Mouse (Mus musculus) R1 (cell line): Measurements from ENCODE around the gene Ppt2.

Experiments used
- DNase-seq: peaks from one replicate; pipeline ENCODE4 v3.0.0-alpha.2; 2018; ENCODE audit warnings: low read depth, low spot score

Gene Ppt2

DNA sequence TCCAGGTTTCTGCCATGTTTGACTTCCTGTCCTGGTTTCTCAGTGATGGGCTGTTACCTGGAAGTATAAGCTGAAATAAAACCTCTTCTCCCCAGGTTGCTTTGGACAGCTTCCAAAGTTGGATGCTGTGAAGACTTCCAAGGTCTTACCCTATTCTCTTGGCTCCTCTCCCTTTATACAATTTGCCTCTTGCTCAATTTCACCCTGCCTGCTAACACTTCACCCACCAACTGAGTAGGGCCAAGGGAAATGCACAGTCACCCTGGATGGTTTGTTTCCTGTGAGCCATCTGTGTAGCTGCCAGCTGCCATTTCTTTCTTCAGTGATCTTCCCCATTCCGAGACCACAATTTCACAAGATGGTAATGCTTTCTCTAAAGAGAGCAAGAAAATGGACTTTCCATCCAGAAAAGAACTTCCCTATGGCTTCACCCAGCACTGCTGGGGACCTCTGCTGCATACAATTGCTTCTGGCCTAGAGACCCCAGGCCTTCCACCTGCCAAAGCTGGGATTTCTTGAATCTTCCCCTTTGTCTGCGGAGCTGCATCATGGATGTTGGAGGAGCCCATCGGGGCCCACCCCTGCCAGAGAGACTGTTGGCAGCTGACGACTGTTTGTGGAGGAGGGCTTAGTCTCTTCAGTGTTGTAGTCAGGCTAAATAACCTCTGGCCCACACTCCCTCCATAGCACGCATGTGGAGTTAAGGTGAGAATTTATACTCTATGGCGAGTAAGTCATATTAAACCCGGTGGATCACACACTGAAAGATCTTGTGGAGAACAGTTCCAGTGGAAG, 11.3 kb upstream of the Ppt2 start:
- no peak for DNase-seq

DNA sequence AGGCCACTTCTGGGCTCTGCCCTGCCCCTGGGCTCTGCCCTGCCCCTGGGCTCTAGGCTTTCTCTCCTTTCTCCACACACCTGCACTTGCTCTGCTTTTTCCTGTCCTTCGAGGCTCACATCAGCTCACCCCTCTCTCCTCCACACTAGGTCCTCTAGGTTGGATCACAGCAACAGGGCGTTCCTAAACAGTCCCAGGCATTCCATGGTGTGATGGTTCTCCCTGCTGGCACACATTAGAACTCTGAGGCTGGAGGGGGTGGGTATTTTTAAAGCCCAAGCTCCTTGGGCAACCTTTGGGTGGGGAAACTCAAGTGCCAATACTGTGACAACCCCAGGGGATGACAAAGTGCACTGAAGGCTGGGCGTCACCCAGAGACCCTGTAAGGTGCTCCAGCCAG, 9.1 kb upstream of the Ppt2 start:
- no peak for DNase-seq

DNA sequence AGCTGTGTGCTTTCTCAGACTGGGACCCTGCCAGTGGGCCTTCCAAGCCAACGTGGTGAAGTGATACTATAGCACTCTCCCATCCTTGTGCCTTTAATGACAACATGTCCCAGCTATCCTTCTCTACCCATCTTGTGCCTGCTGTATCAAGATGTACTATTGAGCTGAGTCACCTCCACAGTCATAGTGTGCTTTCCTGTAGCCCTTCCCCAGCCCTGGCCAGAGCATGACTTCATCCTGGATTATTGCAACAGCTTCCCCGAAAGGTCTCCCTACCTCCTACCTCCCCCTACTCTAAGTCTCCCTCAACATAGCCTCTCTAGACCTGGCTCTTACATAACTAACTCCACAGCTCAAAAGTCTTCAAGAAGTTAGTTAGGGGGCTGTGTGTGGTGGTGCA, 7.4 kb upstream of the Ppt2 start:
- DNase-seq: no peak

DNA sequence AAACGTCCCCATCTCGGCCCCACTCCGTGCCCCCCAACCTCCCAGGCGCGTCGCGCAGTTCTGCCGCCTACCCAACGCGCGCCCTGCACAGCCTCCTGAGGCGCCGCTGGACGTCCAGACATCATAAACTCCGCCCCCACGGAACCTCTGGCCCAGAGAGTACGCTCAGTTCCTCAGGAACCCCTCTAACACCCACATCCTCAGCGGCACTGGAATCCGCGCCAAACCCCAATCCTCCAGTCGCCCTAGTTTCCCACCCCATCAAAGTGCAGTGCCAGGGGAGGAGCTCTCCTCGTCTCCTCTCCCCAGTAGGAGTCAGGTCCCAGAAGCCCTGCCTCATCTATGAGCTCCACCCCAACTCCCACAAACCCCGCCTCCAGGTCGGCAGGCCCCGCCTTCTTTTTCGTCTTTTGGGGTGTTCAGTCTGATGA, 4.0 kb upstream of the Ppt2 start:
- peak; percentile 94 for DNase-seq

DNA sequence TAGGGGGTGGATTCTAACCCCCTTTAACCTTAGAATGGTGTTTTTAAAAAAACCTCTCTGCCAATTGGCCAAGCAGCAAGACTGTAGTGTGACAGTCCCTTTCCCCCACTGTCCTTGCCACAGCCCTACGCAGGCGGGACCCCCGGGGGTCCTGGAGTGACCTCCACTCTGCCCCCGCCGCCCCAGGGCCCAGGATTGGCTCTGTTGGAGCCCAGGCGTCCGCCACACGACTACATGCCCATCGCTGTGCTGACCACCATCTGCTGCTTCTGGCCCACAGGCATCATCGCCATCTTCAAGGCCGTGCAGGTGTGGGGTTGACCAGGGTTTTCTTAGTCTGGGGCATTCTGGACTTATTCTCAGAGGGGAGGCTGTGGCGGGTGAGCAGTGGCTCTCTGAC, 3.3 kb upstream of the Ppt2 start:
- no peak for DNase-seq

DNA sequence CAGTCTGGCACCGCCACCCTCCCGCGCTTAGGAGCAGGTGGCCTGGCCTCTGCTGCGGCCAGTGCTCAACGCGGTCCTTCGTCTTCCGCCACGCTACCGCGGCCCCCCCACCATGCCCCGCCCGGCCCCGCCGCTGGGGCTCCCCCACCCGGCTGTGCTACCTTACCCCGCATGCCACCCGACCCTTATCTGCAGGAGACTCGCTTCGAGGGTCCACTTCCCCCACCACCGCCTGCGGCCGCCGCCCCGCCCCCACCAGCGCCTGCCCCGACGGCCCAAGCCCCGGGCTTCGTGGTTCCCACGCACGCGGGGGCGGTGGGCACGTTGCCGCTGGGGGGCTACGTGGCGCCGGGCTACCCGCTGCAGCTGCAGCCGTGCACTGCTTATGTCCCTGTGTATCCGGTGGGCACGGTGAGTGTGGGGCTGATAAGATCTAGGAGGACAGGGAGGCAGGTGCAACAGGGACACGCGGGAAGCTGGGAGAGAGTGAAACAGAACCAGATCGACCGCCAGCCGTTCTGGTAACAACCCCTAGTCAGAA, 2.5 kb upstream of the Ppt2 start:
- DNase-seq: no peak

GRCm38 (mm10) chr17:34629796-34630603, 1.7 kb upstream of the Ppt2 start:
- DNase-seq: no peak

GRCm38 (mm10) chr17:34629221-34629751, 976 bp upstream of the Ppt2 start, which contains the start of gene Prrt1:
Prrt1 (plus strand) TSS chr17:34629533.
- DNase-seq: peak; percentile 85

- no peak for DNase-seq
Observed at GRCm38 (mm10) chr17:34628644-34628967, 296 bp upstream of the Ppt2 start.

DNA sequence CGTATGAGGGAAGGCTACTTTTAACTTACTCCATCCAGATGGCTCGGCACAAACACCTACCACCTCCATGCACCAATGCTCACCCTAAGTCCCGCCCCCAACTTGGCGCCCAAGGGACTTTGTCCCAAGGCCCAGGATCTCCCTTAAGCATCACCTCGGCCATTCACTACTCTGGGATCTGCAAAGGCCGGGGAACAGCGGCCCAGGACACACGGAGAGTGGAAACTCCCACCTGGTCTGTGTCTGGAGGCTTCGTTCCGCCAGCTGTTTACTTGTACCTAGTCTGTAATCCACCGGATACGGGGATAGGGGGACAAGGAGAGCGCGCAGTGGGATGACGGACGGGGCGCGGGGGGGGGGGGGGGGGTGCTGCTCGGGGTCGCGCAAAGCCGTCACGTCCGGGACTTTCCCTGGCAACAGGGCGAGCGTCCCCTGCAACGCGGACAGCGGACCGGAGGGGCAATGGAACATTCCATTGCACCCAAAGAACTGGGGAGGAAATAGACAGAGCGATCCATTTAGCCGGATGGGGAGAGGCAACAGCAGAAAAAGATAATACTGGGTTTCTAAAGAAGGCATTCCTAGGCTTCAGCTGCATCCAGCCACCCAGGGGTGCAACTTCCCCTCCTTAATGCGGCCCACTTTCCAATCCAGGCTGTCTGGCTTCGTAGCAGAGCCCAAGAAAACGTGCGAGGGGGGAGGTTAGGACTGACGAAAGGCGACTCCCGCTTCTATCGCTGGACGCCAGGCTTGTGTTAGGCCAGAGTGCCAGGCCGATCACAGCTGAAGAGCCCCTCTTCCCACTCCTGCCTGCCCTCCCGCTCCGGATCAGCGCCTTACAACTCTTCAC, 992 bp downstream of the Ppt2 start:
- DNase-seq: peak; percentile 88

DNA sequence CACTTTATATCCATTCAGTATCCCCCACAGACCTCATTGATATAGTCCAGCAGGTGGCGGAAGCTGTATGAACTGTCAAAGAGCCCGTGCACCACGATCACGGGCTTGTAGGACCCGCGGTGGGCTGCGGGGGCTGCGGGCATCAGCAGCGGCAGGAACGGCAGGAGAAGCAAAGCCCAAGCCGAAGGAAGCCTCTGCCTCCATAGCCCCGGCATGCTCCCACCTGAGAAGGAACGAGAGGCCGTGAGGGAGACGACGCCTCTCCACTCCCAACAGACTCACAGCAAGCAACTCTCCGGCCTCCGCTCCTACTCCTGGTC, 1.6 kb downstream of the Ppt2 start:
- DNase-seq: peak; percentile 64

GRCm38 (mm10) chr17:34626062-34626772, 2.1 kb downstream of the Ppt2 start:
- DNase-seq: no peak

DNA sequence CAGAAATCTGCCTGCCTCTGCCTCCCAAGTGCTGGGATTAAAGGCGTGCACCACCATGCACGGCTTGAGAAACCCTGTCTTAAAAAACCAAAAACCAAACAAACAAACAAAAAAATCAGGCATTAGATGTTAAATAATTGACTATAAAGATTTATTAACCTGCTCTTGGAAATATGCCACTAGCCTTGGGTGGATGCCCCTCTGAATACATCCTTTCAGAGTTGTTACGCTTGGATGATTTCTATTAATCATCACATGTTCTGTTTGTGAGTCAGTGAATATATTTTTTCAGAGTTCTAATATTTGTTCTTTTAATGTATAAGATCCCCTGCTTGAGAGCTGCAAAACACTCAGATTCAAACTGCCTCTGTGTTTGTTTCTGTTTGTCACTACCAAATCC, 3.3 kb downstream of the Ppt2 start:
- no peak for DNase-seq

DNA sequence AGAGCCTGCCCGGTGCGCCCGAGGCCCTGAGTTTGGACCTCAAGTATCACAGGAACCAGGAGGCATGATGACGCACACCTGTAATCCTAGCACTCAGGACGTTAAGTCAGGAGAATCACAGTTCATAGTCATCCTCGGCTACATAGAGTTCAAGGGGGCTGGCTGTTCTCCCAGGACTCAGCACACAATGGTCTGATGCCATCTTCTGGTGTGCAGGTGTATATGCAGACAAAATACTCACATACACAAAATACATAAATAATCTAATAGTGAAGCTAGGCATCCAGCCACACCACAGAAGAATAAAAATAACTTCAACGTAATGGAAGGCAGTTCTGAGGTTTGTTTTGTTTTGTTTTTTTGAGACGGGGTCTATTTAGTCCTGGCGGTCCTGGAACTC, 5.1 kb downstream of the Ppt2 start:
- peak; percentile 41 for DNase-seq

GRCm38 (mm10) chr17:34621006-34621405, 7.3 kb downstream of the Ppt2 start:
- DNase-seq: no peak

- DNase-seq: peak; percentile 80
Observed at GRCm38 (mm10) chr17:34618999-34619398, 9.3 kb downstream of the Ppt2 start.

GRCm38 (mm10) chr17:34615871-34616270, 12.4 kb downstream of the Ppt2 start, which contains the start of gene Egfl8:
Egfl8 (minus strand) TSS chr17:34615971.
- no peak for DNase-seq

DNA sequence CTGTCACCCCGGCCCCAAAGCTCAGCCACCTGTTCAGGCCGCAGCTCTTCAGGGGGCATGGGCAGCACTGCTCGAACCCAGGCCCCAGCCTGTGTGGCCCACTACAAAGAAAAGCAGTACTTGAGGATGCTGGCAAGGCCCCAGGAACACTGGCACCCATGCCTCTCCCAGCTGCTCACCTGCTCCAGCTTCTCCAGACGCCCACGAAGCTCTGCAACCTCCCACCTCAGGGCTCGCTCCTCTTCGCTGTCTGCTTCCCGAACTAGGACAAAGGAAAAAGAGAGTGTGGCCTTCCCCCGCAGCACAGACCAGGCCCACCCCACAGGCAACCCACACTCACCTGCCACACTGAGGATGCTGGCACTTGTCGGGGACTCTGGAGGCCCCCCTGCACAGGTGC, 14.5 kb downstream of the Ppt2 start:
- no peak for DNase-seq

DNA sequence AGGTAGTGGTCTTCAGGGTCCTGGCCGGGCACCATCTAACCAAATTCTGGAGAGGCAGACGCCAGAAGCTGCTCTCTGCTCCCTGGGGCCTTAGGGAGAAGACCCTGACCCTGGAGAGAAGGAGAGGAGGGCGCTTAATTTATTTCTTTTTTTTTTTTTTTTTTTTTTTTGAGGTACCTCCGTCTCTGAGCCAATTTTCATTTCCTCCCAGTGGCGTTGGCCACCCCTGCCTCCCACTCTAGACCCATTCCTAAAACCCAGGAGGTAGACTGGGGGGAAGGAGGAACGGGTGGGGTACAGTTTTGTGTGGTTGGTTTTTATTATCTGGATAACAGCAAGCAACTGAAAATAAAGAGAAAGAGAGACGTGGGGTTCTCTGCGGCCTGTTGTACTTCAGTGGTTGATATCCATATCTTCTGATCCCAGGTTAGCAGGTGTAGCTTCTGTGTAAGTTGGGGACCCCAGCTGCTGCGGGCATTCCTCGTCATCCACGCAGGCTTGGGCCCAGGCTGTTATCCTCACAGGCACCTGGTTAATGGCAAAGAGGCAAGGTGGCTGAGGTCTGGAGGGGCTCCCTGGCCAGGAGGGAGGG, 15.2 kb downstream of the Ppt2 start:
- DNase-seq: no peak

GRCm38 (mm10) chr17:34611050-34611449, 17.3 kb downstream of the Ppt2 start:
- DNase-seq: no peak

DNA sequence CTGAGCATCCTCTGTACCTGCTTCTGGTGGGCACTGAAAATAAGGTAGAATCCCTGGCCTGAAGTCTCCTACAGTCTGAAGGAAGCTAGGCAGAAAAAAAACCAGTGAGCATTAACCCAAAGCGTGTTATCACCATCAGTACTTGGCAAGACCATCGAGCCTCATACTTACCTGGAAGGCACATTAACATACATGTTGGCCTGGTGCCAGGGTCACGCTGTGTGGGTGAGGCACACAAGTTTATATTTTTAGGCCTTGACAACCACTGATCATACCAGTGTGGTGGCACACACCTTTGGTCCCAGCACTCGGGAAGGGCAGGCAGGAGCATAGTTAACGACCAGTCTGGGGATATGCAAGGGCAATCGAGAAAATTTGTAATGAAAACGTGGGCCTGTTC, 20.3 kb downstream of the Ppt2 start:
- DNase-seq: no peak
